Mouse (Mus musculus) liver, embryonic 14.5 days (tissue): ENCODE data around the gene Mup13. TPM values are rescaled to one million over a fixed set of nuclear protein-coding genes. Genes with fewer than 3 reads are reported as not detected.
"Not testable (repeated sequence)": the region's sequence is repeated elsewhere in the genome, so short reads cannot be mapped to it uniquely, and the experiment has no call there.

ENCODE experiments used
- ATAC-seq: fragments of 200-750 bp; cut with Nextera tagmentation; 2 replicates; pipeline ENCODE4 v1.8.0; 2017; ENCODE audit warnings: moderate number of reproducible peaks, mild to moderate bottlenecking, moderate library complexity; ENCODE audit not compliant: insufficient read depth
- DNase-seq, 3 experiments: peaks; one replicate each; pipeline ENCODE4 v3.0.0-alpha.2; 2012 to 2013; ENCODE audit warnings: low read depth in 3 of 3, low spot score in 3 of 3
- H3K27ac ChIP-seq: fragments of 300-500 bp; sonication (generic); 2 replicates; pipeline ENCODE4 v1.5.1; 2014; ENCODE audit warnings: moderate library complexity, mild to moderate bottlenecking, control low read depth, inconsistent platforms
- H3K27me3 ChIP-seq: fragments of 300-500 bp; sonication (generic); 2 replicates; pipeline ENCODE4 v1.6.1; 2014; ENCODE audit warnings: mild to moderate bottlenecking, low read length, moderate library complexity; ENCODE audit not compliant: control insufficient read depth, insufficient read depth
- H3K36me3 ChIP-seq: fragments of 300-500 bp; sonication (generic); replicated peaks from 2 replicates; pipeline ENCODE4 v1.6.1; 2014; ENCODE audit warnings: low read depth; ENCODE audit not compliant: control insufficient read depth, insufficient read depth
- H3K4me1 ChIP-seq, 2 experiments: fragments of 200-500 bp in 1 of 2; fragments of 300-500 bp in 1 of 2; sonication (generic) in 1 of 2; replicated peaks; 2 replicates each; pipeline ENCODE4 v1.6.1; 2012 to 2014; ENCODE audit warnings: antibody characterized with exemption in 1 of 2, inconsistent platforms in 1 of 2, low read length in 1 of 2; ENCODE audit not compliant: control insufficient read depth in 2 of 2, insufficient read depth in 2 of 2
- H3K4me2 ChIP-seq: fragments of 300-500 bp; sonication (generic); 2 replicates; pipeline ENCODE4 v1.6.1; 2014; ENCODE audit warnings: low read depth, mild to moderate bottlenecking, control low read depth, moderate library complexity
- H3K4me3 ChIP-seq, 2 experiments: fragments of 200-500 bp in 1 of 2; fragments of 300-500 bp in 1 of 2; sonication (generic) in 1 of 2; 2 replicates each; pipeline ENCODE4 v1.5.1; 2012 to 2014; ENCODE audit warnings: low read depth in 2 of 2, low read length in 2 of 2, mild to moderate bottlenecking in 2 of 2, control low read depth in 1 of 2, inconsistent platforms in 1 of 2, moderate library complexity in 1 of 2; ENCODE audit not compliant: insufficient read depth in 1 of 2
- H3K9ac ChIP-seq: fragments of 300-500 bp; sonication (generic); replicated peaks from 2 replicates; pipeline ENCODE4 v1.6.1; 2014; ENCODE audit warnings: mild to moderate bottlenecking, control low read depth, moderate library complexity
- H3K9me3 ChIP-seq: fragments of 300-500 bp; sonication (generic); 2 replicates; pipeline ENCODE4 v1.6.1; 2016; ENCODE audit warnings: low read length, mixed read lengths; ENCODE audit not compliant: control insufficient read depth
- WGBS: fragments of 180-500 bp; shearing (Covaris S2); extraction: QIAGEN DNeasy Blood & Tissue Kit; methylation state at CpG from one replicate; pipeline ENCODE4 v1.1.7; 2014; ENCODE audit not compliant: insufficient replicate concordance; 5-methylcytosine and 5-hydroxymethylcytosine counted together
- polyA plus RNA-seq, 2 experiments: library from polyadenylated mRNA; depleted of rRNA in 1 of 2; stranded (reverse) in 1 of 2; unstranded in 1 of 2; fragments of >200 nt; fragmentation: Nextera tagmentation in 1 of 2; extraction: Ambion mirVana in 1 of 2; gene quantifications; 2 replicates each; pipeline versions ENCODE4 v1.2.1 to v1.2.3; 2012 to 2014

Gene Mup13
- not detected in 2 replicates for polyA plus RNA-seq (2012; rRNA removed)
- not detected in 2 replicates for polyA plus RNA-seq (2014; fragmentation: Nextera tagmentation; extraction: Ambion mirVana)

GRCm38 (mm10) chr4:61228186-61228585 lies at the start of gene Mup13:
Mup13 (minus strand) TSS chr4:61228286.
- ATAC-seq, DNase-seq, H3K27me3 ChIP-seq, H3K36me3 ChIP-seq, H3K4me3 ChIP-seq, H3K4me1 ChIP-seq, H3K9ac ChIP-seq, H3K4me2 ChIP-seq, H3K27ac ChIP-seq, H3K9me3 ChIP-seq: not testable (repeated sequence)
- 53% methylated on average over 4 of the region's 4 CpGs for WGBS

Other genes starting within 250 kb of the Mup13 start
- not detected in 2 replicates for gene Mup14, start 75.7 kb upstream of the Mup13 start, polyA plus RNA-seq (2012; rRNA removed)
- not detected in 2 replicates for gene Mup14, start 75.7 kb upstream of the Mup13 start, polyA plus RNA-seq (2014; fragmentation: Nextera tagmentation; extraction: Ambion mirVana)
- not detected in 2 replicates for gene Mup15, start 211.5 kb upstream of the Mup13 start, polyA plus RNA-seq (2012; rRNA removed)
- gene Mup15, start 211.5 kb upstream of the Mup13 start, polyA plus RNA-seq (2014; fragmentation: Nextera tagmentation; extraction: Ambion mirVana), result not detected in 2 replicates